Mouse (Mus musculus) ovary, postnatal 36 days (tissue): ENCODE data around the gene Ankib1.
"Not testable (repeated sequence)": the region's sequence is repeated elsewhere in the genome, so short reads cannot be mapped to it uniquely, and the experiment has no call there.

Source experiments
- DNase-seq: peaks from one replicate; pipeline ENCODE4 v3.0.0; 2022; ENCODE audit warnings: low spot score, mixed read lengths

Gene Ankib1

DNA sequence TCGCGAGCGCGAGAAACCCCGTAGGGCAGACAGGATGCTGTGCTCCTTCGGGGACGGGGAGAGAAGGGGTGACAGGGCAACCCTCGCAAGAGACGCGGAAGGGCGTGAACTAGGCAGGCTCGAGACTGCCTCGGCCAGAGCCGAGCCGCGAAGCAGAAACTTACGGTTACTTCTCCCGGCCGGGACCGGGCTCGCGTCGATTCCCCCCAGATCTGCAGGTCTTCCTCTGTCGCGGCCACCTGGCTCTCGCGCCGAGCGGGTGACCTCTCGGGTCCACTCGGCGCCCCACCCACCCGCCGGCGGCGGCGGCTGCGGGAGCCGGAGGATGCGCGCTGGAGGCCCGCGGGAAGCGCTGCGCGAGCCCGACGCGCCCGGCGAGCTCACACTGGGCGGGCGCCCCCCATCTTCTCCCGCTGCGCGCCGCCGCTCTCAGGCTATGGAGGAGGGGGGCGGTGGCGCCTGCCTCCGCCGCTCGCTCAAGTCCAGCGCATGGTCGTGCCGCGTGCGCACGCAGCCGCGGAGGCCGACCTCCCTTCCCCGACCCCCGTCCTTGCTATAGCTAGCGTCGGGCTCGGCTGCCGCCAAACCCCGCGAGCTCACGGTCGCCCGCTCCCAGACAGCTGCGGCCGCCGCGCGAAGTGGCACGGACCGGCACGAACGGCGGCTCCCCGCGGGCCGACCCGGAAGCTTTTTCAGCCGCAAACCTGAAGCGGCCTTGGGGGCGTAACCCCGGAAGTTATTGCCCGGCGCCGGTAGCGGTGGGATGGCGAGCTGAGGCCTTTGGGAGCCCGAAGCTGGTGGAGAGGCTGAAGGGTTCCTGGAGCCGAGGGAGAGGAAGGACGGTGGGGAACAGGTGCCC, at the start of gene Ankib1, which contains the start of gene Krit1:
Gene Ankib1, minus strand, starts transcription at position 493 of the 859 bp plus-strand sequence.
Gene Krit1, plus strand, starts transcription at position 752 of the 859 bp plus-strand sequence.
- peak; percentile 88 for DNase-seq

DNA sequence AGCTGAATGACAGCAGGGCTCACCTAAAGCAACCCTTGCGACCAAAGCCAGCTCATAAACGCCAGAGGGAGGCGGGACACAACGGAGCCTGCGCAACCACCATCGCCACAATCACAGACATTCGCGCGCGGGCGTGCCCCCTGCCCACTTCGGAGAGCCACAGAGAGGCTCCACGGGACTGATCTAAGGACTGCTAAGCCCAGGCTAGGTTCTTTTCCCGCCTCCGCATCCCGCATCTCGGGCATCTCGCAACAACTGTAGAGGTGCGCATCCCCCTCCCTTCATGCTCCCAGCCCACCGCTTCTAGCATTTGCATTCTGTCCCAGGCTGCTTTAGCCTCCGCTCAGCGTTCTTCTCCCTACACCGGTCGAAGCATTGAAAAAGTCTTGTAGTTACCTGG, 42.3 kb upstream of the Ankib1 start, which contains the start of gene Lrrd1:
Gene Lrrd1, plus strand, starts transcription at position 148 of the 400 bp plus-strand sequence.
- DNase-seq, result peak; percentile 5

DNA sequence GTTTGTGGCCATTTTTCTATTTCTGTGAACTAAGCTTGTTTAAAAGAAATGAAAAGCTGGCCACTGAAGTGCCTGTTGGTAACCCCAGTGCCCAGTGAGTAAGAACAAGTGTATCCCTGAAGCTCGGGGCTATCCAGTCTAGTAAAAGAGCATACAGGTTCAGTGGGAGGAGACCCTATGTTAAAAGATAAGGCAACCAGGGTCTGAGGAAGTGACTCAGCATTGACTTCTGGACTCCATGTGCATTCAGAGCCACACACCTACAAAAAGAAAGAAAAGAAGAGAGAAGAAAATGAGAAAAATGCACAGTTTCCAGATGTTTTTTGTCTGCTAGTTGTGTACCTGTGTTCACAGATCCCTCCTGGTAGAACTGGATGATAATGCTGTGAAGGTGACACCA, 31.4 kb upstream of the Ankib1 start:
- DNase-seq, result no peak

DNA sequence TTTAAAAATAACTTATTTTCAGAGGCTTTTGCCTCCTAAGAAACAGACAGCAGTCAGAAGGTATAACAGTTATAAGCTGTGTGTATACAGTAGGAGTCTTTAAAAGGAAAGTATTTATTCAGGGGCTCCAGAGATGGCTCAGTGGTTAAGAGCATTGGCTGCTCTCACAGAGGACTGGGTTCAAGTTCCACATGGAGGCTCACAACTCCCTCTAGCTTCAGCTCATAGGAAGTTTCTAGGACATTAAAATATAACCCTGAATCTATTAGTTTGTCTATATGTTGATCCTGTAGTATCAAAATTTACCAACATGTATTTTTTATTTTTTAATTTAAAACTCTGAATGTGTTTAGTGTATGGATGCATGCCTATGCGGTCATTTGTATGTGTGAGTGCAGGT, 5.7 kb upstream of the Ankib1 start:
- DNase-seq, result no peak

DNA sequence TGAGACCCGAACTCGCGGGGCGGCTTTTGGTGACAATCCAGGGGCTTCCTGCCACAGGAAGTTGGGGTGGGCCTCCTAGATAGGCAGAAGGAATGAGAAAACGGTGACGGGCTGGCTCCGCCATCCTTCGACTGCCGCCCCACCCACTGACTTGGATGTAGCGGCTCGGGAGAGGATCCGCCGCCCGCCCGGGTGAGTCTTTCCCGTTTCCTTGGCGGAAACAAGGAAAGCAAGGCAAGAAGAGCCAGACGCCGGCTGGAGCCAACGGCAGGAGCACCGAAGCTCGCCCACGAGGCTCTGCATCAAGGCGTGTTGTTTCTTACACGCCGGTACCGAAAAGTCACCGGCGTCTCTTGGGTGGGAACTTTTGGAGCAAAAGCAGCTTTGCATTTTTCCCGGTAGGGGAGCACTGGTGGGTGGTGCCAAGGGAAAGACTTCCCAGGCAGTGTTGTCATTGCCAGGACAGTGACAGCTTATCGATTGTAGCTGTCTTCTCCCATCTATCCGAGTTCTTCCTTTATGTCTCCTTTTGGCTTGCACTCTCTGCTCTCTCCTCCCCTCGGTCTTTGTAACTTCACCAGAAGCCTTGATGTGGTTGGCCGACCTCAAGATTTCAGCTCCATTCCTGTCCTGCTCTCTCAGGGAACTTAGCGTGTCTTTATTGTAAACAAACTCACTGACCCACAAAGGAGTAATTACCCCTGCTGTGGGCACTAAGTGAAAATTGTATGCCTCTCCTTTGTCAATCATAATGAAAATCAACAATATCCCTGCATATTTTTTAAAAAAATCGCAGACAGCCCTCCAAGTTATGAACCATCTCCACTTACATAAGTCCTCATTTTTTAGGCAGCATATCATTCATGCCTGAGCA, 804 bp upstream of the Ankib1 start:
- DNase-seq, result no peak

DNA sequence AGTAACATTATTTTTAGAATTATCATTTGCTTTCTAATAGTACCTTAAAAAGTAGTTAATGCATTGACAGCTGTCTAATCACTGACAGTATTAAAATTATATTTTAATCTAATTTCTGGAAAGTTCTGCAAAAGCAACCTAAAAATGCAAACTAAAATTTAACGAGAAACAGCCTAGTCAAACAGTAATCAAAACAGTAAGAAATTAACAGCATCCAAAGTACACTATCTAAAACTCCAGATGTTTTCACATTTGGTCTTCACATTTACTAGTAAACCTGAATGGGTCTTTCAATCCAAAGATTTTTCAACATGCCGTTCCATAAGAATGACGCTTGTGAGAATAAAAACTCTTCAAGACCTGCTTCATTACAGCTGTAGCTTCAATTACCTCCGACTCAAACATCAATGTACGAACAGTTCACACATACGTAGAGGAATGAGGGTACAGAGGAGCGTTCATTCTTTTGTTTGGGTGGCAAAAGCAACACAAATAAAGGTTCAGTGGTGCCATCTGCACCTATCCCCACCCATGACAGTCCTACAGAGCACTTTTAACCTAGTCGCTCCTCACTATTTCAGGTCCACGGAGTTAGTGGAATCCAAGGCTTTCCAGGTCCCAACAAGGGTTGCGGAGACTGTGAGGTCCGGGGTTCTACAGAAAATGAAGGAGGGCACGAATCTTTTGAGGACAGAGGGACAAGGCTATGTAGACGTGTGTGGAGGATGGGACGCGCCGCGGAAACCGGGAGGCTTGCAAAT, 873 bp downstream of the Ankib1 start:
- DNase-seq, result no peak

DNA sequence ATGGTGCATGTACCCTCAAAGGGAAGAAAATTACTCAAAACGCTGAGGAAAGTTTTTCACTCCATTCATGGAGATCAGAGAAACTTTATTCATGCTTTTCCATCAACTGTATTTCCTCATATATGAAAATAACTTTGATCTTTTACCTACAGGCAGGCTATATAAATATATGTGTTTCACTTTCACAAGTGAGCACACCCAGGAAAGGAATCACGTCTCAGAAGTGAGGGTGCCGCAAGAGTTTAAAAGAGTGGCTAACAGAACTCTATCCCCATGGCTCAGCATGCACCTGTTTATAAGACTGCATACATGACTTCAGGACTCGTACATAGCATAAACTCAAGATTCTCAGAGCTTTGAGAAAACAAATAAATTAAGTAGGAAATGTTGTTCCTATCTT, 1.8 kb downstream of the Ankib1 start:
- DNase-seq, result no peak

DNA sequence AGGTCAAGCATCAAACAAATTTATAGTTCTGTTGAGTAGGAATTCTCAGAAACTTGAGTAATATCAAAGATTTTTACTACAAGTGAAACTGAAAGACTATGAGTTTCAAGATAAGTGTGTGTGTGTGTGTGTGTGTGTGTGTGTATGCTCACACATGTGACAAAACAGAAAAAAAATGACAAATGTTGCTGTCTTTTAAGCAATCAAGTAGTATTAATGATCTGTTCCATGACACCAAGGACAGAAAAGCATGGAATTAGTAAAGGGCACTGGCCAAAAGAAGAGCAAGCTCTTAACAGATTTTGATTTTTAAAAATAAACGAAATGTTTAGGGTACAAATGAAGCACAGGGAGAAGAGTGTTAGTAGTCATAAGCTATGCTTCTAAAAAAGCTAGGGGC, 2.7 kb downstream of the Ankib1 start:
- no peak for DNase-seq

DNA sequence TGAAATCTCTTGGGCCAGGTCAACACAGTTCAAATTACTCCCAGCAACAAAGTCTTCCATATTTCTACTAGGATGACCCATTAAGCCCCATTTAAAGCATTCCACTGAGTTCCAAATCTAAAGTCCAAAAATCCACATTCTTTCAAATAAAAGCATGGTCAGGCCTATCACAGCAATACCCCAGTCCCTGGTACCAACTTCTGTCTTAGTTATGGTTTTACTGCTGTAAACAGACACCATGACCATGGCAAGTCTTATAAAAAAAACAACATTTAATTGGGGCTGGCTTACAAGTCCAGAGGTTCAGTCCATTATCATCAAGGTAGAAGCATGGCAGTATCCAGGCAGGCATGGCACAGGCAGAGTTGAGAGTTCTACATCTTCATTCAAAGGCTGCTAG, 4.1 kb downstream of the Ankib1 start:
- not testable (repeated sequence) for DNase-seq

DNA sequence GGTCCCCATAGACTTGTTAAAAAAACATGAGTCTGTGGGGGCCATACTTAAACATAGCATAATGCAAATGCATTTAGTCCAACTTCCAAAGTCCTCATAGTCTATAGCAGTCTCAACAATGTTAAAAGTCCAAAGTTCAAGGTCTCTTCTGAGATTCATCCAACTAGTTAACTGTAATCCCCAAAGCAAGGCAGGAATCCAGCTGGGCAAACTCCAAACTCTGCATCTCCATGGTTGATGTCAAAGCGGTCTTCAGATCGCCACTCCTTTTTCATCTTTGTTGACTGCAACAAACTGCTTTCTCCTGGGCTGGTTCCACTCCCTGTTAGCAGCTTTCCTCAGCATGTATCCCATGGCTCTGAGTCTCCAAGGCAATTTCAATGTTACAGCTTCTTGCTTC, 5.6 kb downstream of the Ankib1 start:
- DNase-seq, result not testable (repeated sequence)

DNA sequence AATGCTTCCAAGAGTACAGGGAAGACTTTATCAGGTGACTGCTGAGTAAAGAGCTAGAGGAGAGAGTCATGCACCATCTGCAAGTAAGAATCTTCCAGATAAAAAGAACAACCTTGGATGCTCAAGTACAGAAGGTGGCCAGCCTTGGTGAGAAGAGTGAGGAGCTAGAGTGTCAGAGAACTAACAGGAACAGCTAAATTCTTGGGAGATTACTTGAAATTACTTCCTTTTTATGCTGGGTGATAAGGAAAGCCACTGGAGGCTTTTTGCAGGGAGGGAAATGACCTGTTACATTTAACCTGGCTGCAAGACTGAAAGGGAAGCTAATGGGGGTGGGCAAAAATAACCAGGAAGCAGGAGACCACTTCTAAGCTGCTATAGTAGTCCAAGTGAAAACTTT, 11.7 kb downstream of the Ankib1 start:
- DNase-seq, result no peak

DNA sequence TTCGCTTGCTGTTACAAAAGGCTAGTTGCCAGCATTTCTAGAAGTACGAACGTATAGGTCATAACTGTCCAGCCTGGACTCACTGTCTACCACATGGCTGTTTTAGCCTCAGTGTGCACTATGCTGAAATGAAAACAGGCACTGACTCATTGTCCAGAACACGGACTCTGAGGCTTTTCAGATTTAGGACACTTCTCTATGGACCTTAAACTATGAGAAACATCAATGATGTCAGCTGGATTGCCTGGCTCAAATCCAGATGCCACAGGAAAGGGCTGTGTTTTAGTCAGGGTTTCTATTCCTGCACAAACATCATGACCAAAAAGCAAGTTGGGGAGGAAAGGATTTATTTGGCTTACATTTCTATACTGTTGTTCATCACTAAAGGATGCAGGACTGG, 15.2 kb downstream of the Ankib1 start:
- DNase-seq, result no peak

DNA sequence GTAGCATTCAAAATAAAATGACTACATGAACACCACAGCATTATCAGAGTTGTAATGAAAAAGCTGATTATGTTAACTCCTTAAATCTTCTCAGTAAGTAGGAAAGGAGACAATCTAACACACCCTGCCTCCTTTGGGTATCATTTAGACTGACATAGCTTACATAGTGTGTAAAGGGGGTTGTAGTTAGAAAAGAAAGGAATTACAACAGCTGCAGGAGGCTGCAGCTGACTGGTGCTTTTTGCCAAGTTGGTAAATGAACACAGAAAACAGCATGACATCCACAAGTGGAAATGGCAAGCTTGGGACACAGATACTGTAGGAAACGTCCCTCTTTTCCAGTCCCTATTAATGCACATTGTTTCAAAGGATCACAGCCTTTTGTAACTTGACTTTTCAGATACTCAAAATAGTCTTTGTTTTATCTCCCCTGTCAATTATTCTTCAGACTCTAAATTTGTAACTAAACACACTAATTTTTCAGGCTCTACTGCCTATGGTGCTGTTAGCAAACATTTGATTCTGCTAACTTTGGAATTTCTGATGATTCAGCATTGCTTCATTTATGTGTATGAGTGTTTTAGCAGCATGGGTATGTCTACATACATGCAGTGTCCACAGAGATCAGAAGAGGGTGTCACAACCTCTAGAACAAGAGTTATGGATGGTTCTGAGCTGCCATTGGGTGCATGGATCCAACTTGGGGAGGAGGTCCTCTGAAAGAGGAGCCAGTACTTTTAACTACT, 17.8 kb downstream of the Ankib1 start:
- DNase-seq, result no peak

DNA sequence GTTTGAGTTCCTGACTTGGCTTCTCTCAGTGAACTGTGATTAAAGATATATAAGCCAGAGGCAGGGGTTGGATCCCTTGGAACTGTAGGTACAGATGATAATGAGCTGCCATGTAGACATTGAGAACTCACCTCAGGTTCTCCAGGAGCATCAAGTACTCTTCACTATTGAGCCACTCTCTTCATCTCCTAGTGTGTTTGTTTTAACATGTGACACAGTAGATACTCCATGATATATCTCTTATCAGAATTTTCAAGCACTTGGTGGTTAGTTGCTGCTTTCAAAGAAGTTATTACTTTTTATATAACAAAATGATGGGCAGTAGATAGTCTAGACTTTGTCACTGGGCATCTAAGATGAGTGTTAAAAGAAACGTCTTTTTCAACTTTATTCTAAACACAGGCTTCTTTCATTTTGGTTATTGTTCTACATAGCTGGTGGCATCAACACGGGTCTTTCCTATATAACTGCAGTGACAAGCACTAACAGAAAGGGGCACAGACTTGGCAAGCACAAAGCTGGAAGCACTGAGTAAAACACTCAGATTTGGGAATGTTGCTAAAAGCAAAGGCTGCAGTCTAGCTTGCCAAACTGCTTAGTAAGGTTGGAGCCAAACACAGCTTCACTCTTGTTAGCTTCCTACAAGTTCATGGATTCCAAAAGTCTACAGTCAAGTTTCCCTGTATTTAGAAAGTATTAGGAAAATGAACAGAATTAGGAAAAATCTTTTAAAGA, 18.6 kb downstream of the Ankib1 start:
- no peak for DNase-seq

DNA sequence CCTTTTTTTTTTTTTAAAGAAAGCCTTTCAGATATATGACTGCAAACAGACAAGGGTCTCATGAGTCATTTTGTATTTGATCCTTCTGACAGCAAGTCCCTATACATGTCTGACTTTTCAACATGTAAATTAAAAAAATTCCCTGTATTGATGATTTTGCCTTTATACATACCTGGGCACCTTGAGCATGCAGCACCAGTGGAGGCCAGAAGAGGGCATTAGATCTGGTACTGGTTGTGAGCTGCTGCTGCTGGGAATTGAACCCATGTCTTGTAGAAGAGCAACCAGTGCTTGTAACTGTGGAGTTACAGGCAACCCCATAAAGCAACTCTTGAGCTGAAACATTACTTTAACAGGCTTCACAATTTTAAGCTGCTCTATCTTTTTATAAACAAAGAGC, 20.1 kb downstream of the Ankib1 start:
- no peak for DNase-seq

DNA sequence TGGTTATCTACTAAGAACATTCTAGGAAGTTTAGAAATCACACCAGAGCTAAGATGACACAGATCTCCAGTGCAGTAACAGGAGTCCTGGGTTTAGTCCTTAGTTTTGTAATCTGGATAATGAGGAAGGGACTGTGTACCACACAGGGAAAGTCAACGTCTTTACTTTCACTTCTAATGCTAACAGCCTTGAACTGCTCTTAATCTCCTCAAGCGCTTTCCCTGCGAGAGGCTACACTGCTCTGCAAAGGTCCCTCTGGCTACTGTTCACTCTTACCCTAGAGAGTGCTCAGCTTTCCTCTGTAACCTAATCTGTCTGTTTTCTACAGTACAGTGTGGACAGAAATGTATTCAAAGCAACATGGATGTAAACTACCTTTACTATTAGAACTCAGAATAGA, 30.7 kb downstream of the Ankib1 start:
- no peak for DNase-seq

DNA sequence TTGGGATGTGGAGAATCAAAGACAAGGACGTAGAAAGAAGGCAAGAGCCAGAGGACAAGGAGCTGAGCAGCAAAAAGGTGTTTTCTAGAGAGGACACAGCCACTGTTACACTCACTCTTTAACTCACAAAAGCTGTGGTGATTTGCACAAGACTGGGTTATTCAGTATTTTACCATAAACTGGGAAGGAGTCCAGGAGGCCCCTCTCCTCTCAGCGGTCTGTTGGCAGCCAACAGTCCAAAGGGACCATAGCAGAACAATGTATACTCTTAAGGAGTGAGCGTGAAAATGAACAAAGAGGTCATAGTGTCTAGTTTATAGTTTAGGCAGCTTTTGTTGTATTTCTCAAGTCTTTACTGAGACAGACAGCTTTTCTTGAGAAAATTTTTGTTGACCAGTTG, 31.2 kb downstream of the Ankib1 start:
- DNase-seq, result no peak

DNA sequence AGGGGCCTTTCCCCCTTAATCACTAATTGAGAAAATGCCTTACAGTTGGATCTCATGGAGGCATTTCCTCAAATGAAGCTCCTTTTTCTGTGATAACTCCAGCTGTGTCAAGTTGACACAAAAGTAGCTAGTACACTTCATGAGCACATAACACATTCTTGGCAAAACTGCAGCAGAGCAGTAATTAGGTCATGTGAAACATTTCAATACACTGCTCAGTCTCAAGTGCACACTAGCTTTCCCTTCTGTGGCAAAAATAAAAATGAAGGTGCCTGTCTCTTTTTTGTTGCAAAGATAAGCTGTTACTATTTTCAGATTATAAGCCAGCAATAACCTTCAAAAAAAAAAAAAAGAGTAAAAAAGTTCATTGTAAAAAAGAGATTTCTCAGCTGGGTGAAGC, 52.2 kb downstream of the Ankib1 start:
- not testable (repeated sequence) for DNase-seq

DNA sequence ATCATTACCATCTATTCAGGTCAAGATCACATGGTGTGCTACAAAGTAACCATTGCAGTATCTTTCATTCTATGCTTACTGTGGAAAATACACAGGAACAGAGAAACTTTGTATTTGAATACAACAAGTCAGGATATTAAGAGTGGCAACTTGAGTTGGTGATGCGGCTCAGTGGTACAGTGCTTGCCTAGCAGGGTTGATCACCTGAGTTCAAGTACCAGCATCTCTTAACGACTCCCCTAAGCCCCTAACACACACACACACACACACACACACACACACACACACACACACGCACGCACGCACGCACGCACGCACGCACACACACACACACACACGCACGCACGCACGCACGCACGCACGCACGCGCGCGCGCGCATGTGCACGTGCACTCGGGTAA, 69.9 kb downstream of the Ankib1 start:
- DNase-seq, result not testable (repeated sequence)

DNA sequence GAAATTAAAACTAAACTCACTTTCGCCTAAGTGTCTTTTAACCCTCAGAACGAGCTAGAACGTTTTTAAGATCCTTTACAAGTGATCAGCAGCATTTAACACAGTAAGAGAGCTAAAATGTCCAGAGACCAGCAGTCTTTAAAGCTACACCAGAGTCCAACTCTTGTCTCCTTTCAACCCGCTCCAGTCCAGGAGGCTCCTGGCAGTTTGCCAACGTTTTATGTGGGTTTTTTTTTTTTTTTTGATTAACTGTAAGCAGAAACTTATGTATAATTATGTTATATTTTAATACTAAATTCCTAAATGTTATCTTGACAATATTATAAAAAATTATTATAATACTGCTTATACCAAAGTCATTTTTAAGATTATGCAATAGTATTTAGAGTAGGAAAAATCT, 73.9 kb downstream of the Ankib1 start:
- DNase-seq, result no peak

DNA sequence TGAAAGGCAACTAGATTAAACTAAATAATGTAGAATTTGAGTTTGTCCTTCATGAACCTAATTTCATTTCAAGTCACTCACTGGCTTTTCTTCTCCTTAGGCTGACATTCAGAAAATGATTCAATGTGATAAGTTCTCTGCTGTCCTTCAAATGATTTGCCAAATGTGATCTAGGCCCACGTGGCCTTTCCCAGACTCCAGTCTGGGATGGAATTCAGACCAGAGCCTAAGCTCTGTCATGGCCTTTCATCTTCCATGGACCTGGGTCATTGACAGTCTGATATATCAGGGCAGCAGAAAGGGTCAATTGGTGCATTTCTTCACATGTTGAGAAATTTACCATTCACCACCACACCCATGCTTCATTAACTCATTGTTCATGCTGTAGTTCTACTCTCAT, 77.2 kb downstream of the Ankib1 start:
- DNase-seq, result no peak
